8 mouse cellular contexts compared by ENCODE assay signal in the genomic region with DNA sequence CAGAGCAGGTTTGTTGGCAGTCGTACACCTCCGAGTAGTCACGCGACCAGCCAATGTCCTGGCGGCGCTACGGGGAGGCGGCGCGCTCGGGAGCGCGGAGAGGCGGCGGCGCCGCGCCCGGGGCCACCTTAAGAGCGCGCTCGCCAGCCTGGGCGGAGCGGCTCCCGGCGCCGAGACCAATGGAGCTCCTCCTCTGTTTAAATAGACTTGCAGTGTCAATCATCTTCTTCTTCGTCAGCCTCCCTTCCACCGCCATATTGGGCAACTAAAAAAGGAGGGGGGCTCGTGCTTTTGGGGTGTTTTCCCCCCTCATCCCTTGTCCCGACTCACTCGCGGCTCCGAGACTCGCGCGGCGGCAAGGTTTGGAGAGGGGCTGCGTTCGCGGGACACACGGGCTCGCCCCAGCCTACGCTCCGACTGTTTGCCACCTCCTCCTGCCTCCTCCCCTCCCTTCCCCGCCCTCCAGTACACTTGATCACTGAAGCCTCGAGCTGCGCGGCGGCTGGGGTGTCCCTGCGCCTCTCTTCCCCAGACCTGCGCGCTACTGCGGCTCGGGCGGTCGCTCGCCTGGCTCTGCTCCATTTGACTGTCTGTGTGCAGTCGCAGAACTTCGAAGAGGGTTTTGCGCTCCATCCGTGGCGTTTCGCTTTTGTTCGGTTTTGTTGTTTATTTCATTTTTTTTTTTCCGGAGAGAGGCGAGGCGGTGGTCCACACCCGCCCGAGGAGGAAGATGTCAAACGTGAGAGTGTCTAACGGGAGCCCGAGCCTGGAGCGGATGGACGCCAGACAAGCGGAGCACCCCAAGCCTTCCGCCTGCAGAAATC. TPM values are rescaled to one million over a fixed set of nuclear protein-coding genes. Genes with fewer than 3 reads are reported as not detected.
DNase-seq lines count a peak whose midpoint lies in the region; ATAC-seq and TF ChIP-seq lines count a peak whose summit lies in the region.

A gene (plus strand): TSS at position 212 of the 824 bp plus-strand sequence.

- peak within 1 kb of the TSS; percentile 94 for H3K4me3 ChIP-seq in cortical plate, adult 2 months (ENCODE audit: insufficient read depth, low read length)
- peak within 1 kb of the TSS; percentile 91 for H3K4me3 ChIP-seq in hindbrain, postnatal 0 days (ENCODE audit: low read length)
- peak within 1 kb of the TSS; percentile 96 for H3K4me3 ChIP-seq in left cerebral cortex, adult 2 months
- H3K4me3 ChIP-seq in macrophage (ENCODE audit: inconsistent target), result peak within 1 kb of the TSS; percentile 97

- peak within 1 kb of the TSS; percentile 100 for H3K27ac ChIP-seq in cortical plate, adult 2 months (ENCODE audit: insufficient read depth, low read length)
- peak within 1 kb of the TSS; percentile 95 for H3K27ac ChIP-seq in hindbrain, postnatal 0 days
- peak within 1 kb of the TSS; percentile 100 for H3K27ac ChIP-seq in left cerebral cortex, adult 2 months
- peak within 1 kb of the TSS; percentile 91 for H3K27ac ChIP-seq in macrophage

- peak within 1 kb of the TSS; percentile 83 for H3K9ac ChIP-seq in hindbrain, postnatal 0 days (replicated peaks; ENCODE audit: low read length)

- TF ChIP-seq CTCF in cortical plate, adult 2 months (IDR thresholded peaks at IDR 0.05; ENCODE audit: extremely low read depth, insufficient read depth, low read length), result no peak
- no peak; the same call in 1 of the 2 replicates for TF ChIP-seq CTCF in hindbrain, postnatal 0 days (IDR thresholded peaks at IDR 0.05; ENCODE audit: low read depth)
- peak; percentile 7 for TF ChIP-seq CTCF in left cerebral cortex, adult 2 months (IDR thresholded peaks at IDR 0.05)

- no peaks in the 10 kb centered on the region; the same call in 1 of the 2 replicates for H3K27me3 ChIP-seq in hindbrain, postnatal 0 days (ENCODE audit: insufficient read depth, low read length)

- TF ChIP-seq POLR2A in cortical plate, adult 2 months (IDR thresholded peaks at IDR 0.05; ENCODE audit: extremely low read depth, insufficient read depth, low read length), result peak; percentile 82

- intact Hi-C loops in left cerebral cortex, adult 2 months (cut with DNase I), result loop anchor here (1.0 to 10.0 kb wide), 4 partner anchors 22 to 276 kb away; a partner anchor contains a TSS

- peak; percentile 97 for ATAC-seq in hindbrain, postnatal 0 days

- H3K4me1 ChIP-seq in cortical plate, adult 2 months (ENCODE audit: control insufficient read depth, insufficient read depth, low read length), result peaks cover 3% of the 10 kb centered on the region; the same call in 1 of the 2 replicates
- H3K4me1 ChIP-seq in hindbrain, postnatal 0 days (ENCODE audit: insufficient read depth, low read length), result 0 out of 2 replicates have a peak, but pooled peaks cover 5% of the 10 kb centered on the region

- DNase-seq in adipocyte (ENCODE audit: low spot score), result peak; percentile 95
- peak; percentile 89 to 94 for DNase-seq in gastrocnemius, adult 8-10 months (ENCODE audit: low spot score in 2 of 2)
- peak; percentile 96 for DNase-seq in hindbrain, postnatal 0 days (ENCODE audit: low spot score)
- peak; percentile 86 to 88 for DNase-seq in left cerebral cortex, adult 2 months (ENCODE audit: extremely low spot score in 1 of 2, low spot score in 2 of 2)
- peak; percentile 92 for DNase-seq in right cerebral cortex, adult 18-20 months
- peak; percentile 85 for DNase-seq in urinary bladder, adult 2 months (ENCODE audit: low spot score)

- peak within 1 kb of the TSS; percentile 83 for H3K4me2 ChIP-seq in hindbrain, postnatal 0 days (ENCODE audit: low read depth, low read length)

- H3K79me2 ChIP-seq in macrophage (ENCODE audit: inconsistent target), result peaks cover 49% of the 10 kb centered on the region

- H3K9me3 ChIP-seq in hindbrain, postnatal 0 days (ENCODE audit: low read length), result no peaks in the 10 kb centered on the region

- H3K36me3 ChIP-seq in hindbrain, postnatal 0 days (ENCODE audit: insufficient read depth, low read length), result no peaks in the 10 kb centered on the region
- no peaks in the 10 kb centered on the region for H3K36me3 ChIP-seq in macrophage (ENCODE audit: inconsistent target)

- whole genome bisulfite sequencing in hindbrain, postnatal 0 days, result under 1% methylated on average over 76 of the region's 77 CpGs
- WGBS in macrophage (ENCODE audit: missing documents), result 1% methylated on average over 75 of the region's 77 CpGs

RNA-seq across cellular contexts. Expression of the gene that starts here (rescaled TPM):
- 20.0 and 20.6 TPM in 2 replicates for polyA plus RNA-seq in cortical plate, adult 2 months (2012; rRNA removed)
- 10 to 100 TPM; 30.9 to 37.5 (median 33.1) TPM for total RNA-seq in gastrocnemius, adult 8-10 months (2022)
- 33.2 and 44.7 TPM in 2 replicates for total RNA-seq in hindbrain, postnatal 0 days (2014; rRNA removed)
- polyA plus RNA-seq in hindbrain, postnatal 0 days (2015; fragmentation: Nextera tagmentation; extraction: Ambion mirVana), result 26.3 and 30.2 TPM in 2 replicates
- total RNA-seq in left cerebral cortex, adult 2 months (2021), result 10 to 100 TPM; 36.8 to 42.3 TPM
- total RNA-seq in macrophage (2018; cell fraction: chromatin; rRNA removed), result 10 to 100 TPM; 14.1 to 72.0 (median 31.5) TPM
- 10 to 100 TPM; 12.9 to 44.8 (median 20.9) TPM for total RNA-seq in macrophage (2018; cell fraction: cytosol; rRNA removed)
- 10 to 100 TPM; 18.9 to 91.9 (median 37.5) TPM for total RNA-seq in macrophage (2018; cell fraction: nucleus; rRNA removed)
- polyA plus RNA-seq in macrophage (2018), result 13.0 to 49.2 TPM (median 33.8 TPM) in 3 replicates
- polyA plus RNA-seq in urinary bladder, adult 2 months (2012; rRNA removed), result 28.8 and 32.3 TPM in 2 replicates

Comparison
In these comparisons a context has a peak if more than half of its experiments do, and no peak if none do; other contexts are left out.
1. Peak in every context shown above with its lines: DNase-seq, ATAC-seq, H3K4me3 ChIP-seq and H3K27ac ChIP-seq.